Mouse (Mus musculus) G1E (cell line): ENCODE measurements around the gene Gng3.

Experiments
- CTCF ChIP-seq: IDR thresholded peaks from 2 replicates; pipeline ENCODE4 v1.5.1; 2012; ENCODE audit warnings: low read depth, low read length, inconsistent platforms, mixed read lengths
- GATA1 ChIP-seq: IDR thresholded peaks from 2 replicates; pipeline ENCODE4 v1.6.1; 2012; ENCODE audit warnings: borderline replicate concordance, low read length, inconsistent platforms, mixed read lengths
- GATA2 ChIP-seq: IDR thresholded peaks from 2 replicates; pipeline ENCODE4 v1.6.1; 2012; ENCODE audit warnings: low read depth, low read length, inconsistent platforms, borderline replicate concordance
- POLR2AphosphoS5 ChIP-seq: IDR thresholded peaks from 2 replicates; pipeline ENCODE4 v1.6.1; 2012; ENCODE audit warnings: low read depth, low read length, inconsistent platforms; ENCODE audit not compliant: insufficient replicate concordance
- TAL1 ChIP-seq: conservative IDR thresholded peaks from 2 replicates; pipeline ENCODE4 v1.6.1; 2012; ENCODE audit warnings: low read depth, low read length, inconsistent platforms, mixed read lengths

GRCm38 (mm10) chr19:8872266-8872840 lies 33.4 kb upstream of the Gng3 start:
- TF ChIP-seq CTCF (no peak), TAL1 (no peak), POLR2AphosphoS5 (no peak), GATA1 (no peak), GATA2 (no peak)
